Mouse (Mus musculus): ENCODE measurements at regions not wholly inside any gene's neighbourhood (a gene's known extent, or its start where the extent isn't known, plus 50 kb on each side); places are given as distances from the start of the nearest gene placed in this dataset.

DNA sequence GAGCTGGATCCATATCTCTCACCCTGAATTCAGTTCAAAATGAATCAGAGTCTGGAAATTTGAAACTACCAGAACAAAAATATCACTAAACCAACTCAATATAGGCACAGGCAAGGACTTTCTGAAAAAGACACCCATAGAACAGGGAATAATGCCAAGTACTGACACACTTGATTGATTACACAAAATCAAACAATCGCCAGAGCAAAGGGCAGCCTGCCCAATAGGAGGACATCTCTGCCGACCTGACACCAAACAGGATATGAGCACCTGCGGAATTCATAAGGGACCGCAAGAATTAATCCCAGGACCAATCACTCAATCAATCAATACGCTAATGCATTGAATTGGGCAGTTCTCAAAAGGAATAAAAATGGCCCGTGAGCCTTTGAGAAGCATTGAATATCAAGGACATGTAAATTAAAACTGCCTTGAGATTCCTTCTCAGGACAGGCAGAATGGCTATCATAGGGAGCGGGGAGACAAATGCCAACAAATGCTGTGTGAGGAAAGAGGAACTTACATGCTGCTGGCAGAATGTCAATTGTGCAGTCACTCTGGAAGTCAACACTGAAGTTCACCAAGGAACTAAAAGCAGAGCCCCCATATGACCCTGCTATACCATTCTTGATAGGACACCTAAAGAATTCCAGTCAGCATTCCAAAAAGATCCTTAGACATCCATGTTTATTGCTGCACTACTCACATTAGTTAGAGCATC is 102.2 kb downstream of the Erv3 start:
- Histone ChIP-seq H3K36me3 (replicated peaks; ENCODE audit: control insufficient read depth, insufficient read depth, low read length) (no peaks in the 10 kb centered on the region), H3K27ac (ENCODE audit: low read depth) (no peak overlapping the region), H3K27me3 (ENCODE audit: control insufficient read depth, insufficient read depth, low read length) (no peaks in the 10 kb centered on the region), H3K4me2 (ENCODE audit: low read depth, low read length) (no peak overlapping the region), H3K9ac (replicated peaks; ENCODE audit: low read depth, low read length) (no peak overlapping the region), H3K4me3 (ENCODE audit: low read depth, low read length) (no peak overlapping the region), H3K4me1 (ENCODE audit: control insufficient read depth, insufficient read depth) (no peaks in the 10 kb centered on the region), H3K9me3 (replicated peaks; ENCODE audit: control insufficient read depth, low read length) (no peaks in the 10 kb centered on the region)
- ATAC-seq (ENCODE audit: insufficient read depth, low read depth) = no peak
- WGBS = 73% methylated on average over 7 of the region's 7 CpGs
- DNase-seq (ENCODE audit: low spot score) = no peak
- TF ChIP-seq EP300 (IDR thresholded peaks at IDR 0.05; ENCODE audit: low read depth) (no peak), CTCF (IDR thresholded peaks at IDR 0.05; ENCODE audit: low read depth) (no peak)

DNA sequence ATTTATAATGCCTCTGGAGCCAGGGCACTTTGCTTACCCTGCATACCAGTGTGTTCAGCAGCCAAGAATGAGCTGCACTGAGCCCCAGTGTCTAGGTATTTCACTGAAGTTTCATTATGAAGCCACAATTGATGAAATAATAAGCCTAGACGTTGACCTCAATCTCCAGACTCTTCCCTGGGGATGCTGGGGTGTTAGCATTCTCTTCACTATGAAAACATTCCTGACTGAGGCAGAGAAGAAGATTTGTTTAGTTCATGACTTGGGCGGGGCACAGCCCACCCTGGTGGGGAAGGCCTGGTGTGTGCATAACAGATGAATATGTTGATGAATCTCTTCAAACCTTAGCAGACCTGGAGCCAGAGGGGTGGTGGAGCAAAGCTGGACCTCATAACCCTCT is 104.4 kb downstream of the Erv3 start:
- WGBS = 64% methylated on average over 2 of the region's 2 CpGs
- no peaks in the 10 kb centered on the region for H3K9me3 ChIP-seq (replicated peaks; ENCODE audit: control insufficient read depth, low read length)
- no peak for TF ChIP-seq CTCF (IDR thresholded peaks at IDR 0.05; ENCODE audit: low read depth)

DNA sequence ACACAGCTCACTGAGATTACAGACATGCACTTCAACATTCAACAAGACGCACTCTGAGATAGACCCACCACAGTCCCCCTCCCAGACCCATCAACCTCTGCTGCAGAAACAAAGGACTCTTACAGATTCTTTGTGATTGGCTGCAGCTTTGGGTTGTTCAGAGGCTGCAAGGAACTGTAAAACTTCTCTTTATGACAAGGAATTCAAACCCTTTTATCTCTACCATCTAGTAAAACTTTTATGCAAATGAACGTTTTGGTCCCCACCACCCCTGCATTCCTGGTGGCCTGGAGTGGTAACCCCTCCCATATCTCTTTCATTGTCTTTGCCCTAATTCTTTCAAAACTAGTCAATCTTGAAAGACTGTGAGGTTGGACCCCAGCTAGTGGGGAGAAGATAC is 106.1 kb downstream of the Erv3 start:
- Histone ChIP-seq H3K4me3 (ENCODE audit: low read depth, low read length) (no peak overlapping the region), H3K27ac (ENCODE audit: low read depth) (no peak overlapping the region), H3K27me3 (ENCODE audit: control insufficient read depth, insufficient read depth, low read length) (no peaks in the 10 kb centered on the region), H3K4me1 (ENCODE audit: control insufficient read depth, insufficient read depth) (peaks cover 3% of the 10 kb centered on the region; the same call in 1 of the 2 replicates), H3K9ac (replicated peaks; ENCODE audit: low read depth, low read length) (no peak overlapping the region), H3K36me3 (replicated peaks; ENCODE audit: control insufficient read depth, insufficient read depth, low read length) (no peaks in the 10 kb centered on the region), H3K4me2 (ENCODE audit: low read depth, low read length) (no peak overlapping the region), H3K9me3 (replicated peaks; ENCODE audit: control insufficient read depth, low read length) (no peaks in the 10 kb centered on the region)
- DNase-seq (ENCODE audit: low spot score) (no peak), ATAC-seq (ENCODE audit: insufficient read depth, low read depth) (no peak)
- TF ChIP-seq CTCF (IDR thresholded peaks at IDR 0.05; ENCODE audit: low read depth) = no peak
- no peak for TF ChIP-seq EP300 (IDR thresholded peaks at IDR 0.05; ENCODE audit: low read depth)
- 51% methylated on average over 2 of the region's 2 CpGs for WGBS

More for the DNA sequence above, 104.4 kb downstream of the Erv3 start:
- no peak overlapping the region for H3K9ac ChIP-seq (replicated peaks; ENCODE audit: low read depth, low read length)
- no peak overlapping the region for H3K27ac ChIP-seq (ENCODE audit: low read depth)
- no peaks in the 10 kb centered on the region for H3K27me3 ChIP-seq (ENCODE audit: control insufficient read depth, insufficient read depth, low read length)
- no peak for ATAC-seq (ENCODE audit: insufficient read depth, low read depth)
- H3K36me3 ChIP-seq (replicated peaks; ENCODE audit: control insufficient read depth, insufficient read depth, low read length) = no peaks in the 10 kb centered on the region
- no peak overlapping the region for H3K4me2 ChIP-seq (ENCODE audit: low read depth, low read length)
- H3K4me1 ChIP-seq (ENCODE audit: control insufficient read depth, insufficient read depth) = no peaks in the 10 kb centered on the region
- DNase-seq (ENCODE audit: low spot score) = no peak
- no peak overlapping the region for H3K4me3 ChIP-seq (ENCODE audit: low read depth, low read length)

DNA sequence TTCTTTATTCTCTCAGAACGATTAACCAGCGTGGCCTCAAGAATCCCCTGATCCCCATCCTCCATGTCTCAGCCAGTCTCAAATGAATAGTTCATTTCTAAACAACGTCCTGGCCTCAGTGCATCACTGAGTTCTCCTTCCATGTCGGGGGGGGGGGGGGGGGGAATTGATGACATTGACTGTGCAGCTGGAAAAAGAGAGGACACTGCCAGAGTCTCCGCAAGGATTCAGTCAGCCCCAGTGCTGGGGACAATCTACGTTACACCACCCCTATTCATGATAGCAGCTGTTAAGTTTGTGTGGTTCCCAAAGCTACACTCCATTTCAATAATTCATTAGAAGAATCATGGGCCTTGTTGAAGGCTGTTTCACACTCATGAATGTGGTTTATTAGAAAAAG is 108.9 kb downstream of the Erv3 start:
- H3K4me3 ChIP-seq (ENCODE audit: low read depth, low read length) = no peak overlapping the region
- no peaks in the 10 kb centered on the region for H3K36me3 ChIP-seq (replicated peaks; ENCODE audit: control insufficient read depth, insufficient read depth, low read length)
- no peak overlapping the region for H3K27ac ChIP-seq (ENCODE audit: low read depth)
- H3K9me3 ChIP-seq (replicated peaks; ENCODE audit: control insufficient read depth, low read length) = no peaks in the 10 kb centered on the region
- peaks cover 6% of the 10 kb centered on the region; the same call in 1 of the 2 replicates for H3K4me1 ChIP-seq (ENCODE audit: control insufficient read depth, insufficient read depth)
- H3K4me2 ChIP-seq (ENCODE audit: low read depth, low read length) = no peak overlapping the region
- WGBS = 76% methylated on average over 6 of the region's 6 CpGs
- TF ChIP-seq EP300 (IDR thresholded peaks at IDR 0.05; ENCODE audit: low read depth) = no peak
- no peak for TF ChIP-seq CTCF (IDR thresholded peaks at IDR 0.05; ENCODE audit: low read depth)
- no peak overlapping the region for H3K9ac ChIP-seq (replicated peaks; ENCODE audit: low read depth, low read length)
- DNase-seq (ENCODE audit: low spot score) (no peak), ATAC-seq (ENCODE audit: insufficient read depth, low read depth) (no peak)
- no peaks in the 10 kb centered on the region for H3K27me3 ChIP-seq (ENCODE audit: control insufficient read depth, insufficient read depth, low read length)

DNA sequence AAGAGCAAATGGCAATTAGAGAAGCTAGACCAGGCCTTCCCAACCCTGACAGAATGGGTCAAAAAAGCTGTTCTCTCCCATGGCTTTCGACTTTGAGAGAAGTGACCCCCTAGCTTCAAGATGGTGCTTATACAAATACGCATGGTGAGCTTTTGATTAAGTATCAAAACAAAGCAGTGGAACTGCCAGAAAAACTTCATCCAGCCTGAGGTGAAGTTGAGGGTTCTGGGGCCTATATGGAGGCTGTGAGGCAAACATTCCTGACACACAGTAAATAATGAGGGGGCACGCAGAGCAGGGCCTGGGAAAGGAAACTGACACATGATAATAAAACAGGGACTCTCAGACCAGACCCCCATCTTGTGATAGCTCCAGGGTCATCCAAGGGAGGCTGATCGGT is 109.3 kb downstream of the Erv3 start:
- H3K4me3 ChIP-seq (ENCODE audit: low read depth, low read length) = no peak overlapping the region
- H3K4me1 ChIP-seq (ENCODE audit: control insufficient read depth, insufficient read depth) = peaks cover 6% of the 10 kb centered on the region; the same call in 1 of the 2 replicates
- TF ChIP-seq CTCF (IDR thresholded peaks at IDR 0.05; ENCODE audit: low read depth) = no peak
- no peak for TF ChIP-seq EP300 (IDR thresholded peaks at IDR 0.05; ENCODE audit: low read depth)
- H3K9me3 ChIP-seq (replicated peaks; ENCODE audit: control insufficient read depth, low read length) = no peaks in the 10 kb centered on the region
- H3K36me3 ChIP-seq (replicated peaks; ENCODE audit: control insufficient read depth, insufficient read depth, low read length) = no peaks in the 10 kb centered on the region
- WGBS = 62% methylated on average over 4 of the region's 4 CpGs
- H3K27ac ChIP-seq (ENCODE audit: low read depth) = no peak overlapping the region
- no peak for DNase-seq (ENCODE audit: low spot score)
- no peak overlapping the region for H3K9ac ChIP-seq (replicated peaks; ENCODE audit: low read depth, low read length)
- H3K4me2 ChIP-seq (ENCODE audit: low read depth, low read length) = no peak overlapping the region
- no peak for ATAC-seq (ENCODE audit: insufficient read depth, low read depth)
- no peaks in the 10 kb centered on the region for H3K27me3 ChIP-seq (ENCODE audit: control insufficient read depth, insufficient read depth, low read length)

DNA sequence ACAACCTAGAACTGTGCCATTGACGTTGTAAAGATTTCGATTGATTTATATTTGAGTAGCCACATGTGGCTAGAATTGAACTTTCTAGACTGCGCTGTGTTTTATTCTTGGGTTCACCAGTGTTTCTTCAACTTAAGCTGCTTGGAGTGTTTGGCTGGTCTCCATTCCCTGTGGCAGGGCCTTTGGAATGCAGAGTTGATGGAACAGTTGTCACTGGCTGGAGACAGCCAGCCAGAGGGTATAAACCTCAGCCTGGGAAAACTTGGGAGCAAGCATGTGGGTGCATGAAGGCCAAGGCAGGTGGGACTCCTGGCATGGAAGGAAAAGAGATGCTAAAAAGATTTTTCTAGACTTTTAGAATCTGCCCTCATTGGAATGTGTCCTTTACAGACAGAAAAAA is 109.8 kb downstream of the Erv3 start:
- DNase-seq (ENCODE audit: low spot score) (no peak), ATAC-seq (ENCODE audit: insufficient read depth, low read depth) (no peak)
- no peak overlapping the region for H3K9ac ChIP-seq (replicated peaks; ENCODE audit: low read depth, low read length)
- TF ChIP-seq EP300 (IDR thresholded peaks at IDR 0.05; ENCODE audit: low read depth) (no peak), CTCF (IDR thresholded peaks at IDR 0.05; ENCODE audit: low read depth) (no peak)
- no peaks in the 10 kb centered on the region for H3K36me3 ChIP-seq (replicated peaks; ENCODE audit: control insufficient read depth, insufficient read depth, low read length)
- WGBS = 76% methylated on average over 3 of the region's 3 CpGs
- no peaks in the 10 kb centered on the region for H3K27me3 ChIP-seq (ENCODE audit: control insufficient read depth, insufficient read depth, low read length)
- H3K27ac ChIP-seq (ENCODE audit: low read depth) = no peak overlapping the region
- H3K4me2 ChIP-seq (ENCODE audit: low read depth, low read length) = no peak overlapping the region
- H3K4me3 ChIP-seq (ENCODE audit: low read depth, low read length) = no peak overlapping the region
- peaks cover 6% of the 10 kb centered on the region; the same call in 1 of the 2 replicates for H3K4me1 ChIP-seq (ENCODE audit: control insufficient read depth, insufficient read depth)
- no peaks in the 10 kb centered on the region for H3K9me3 ChIP-seq (replicated peaks; ENCODE audit: control insufficient read depth, low read length)
